1 mouse cellular context compared by ENCODE assay signal in genomic region chr11:80775535-80775934, GRCm38 (mm10).
A peak's percentile ranks its signal among the peaks of the same experiment; 100 is the strongest.
TF ChIP-seq lines count a peak whose summit lies in the region.

No protein-coding gene starts in this region.

TF ChIP-seq in MEL, 35 proteins besides CTCF, POLR2A, EP300 and RAD21 (continued from another document):
- TF ChIP-seq TCF12 (IDR thresholded peaks at IDR 0.05; ENCODE audit: low read depth, low read length): peak; percentile 63
- no peak for TF ChIP-seq HCFC1 (IDR thresholded peaks at IDR 0.05; ENCODE audit: low read depth, low read length)
- no peak for TF ChIP-seq USF2 (IDR thresholded peaks at IDR 0.05; ENCODE audit: borderline replicate concordance in 1 of 2, insufficient read depth in 1 of 2, low read depth in 1 of 2, low read length in 2 of 2)
- TF ChIP-seq KAT2A (conservative IDR thresholded peaks at IDR 0.05; ENCODE audit: low read depth, low read length): no peak
- no peak for TF ChIP-seq ZC3H11A (IDR thresholded peaks at IDR 0.05; ENCODE audit: low read depth, low read length)
- TF ChIP-seq CHD1 (IDR thresholded peaks at IDR 0.05; ENCODE audit: low read depth, low read length): 0 out of 2 replicates have a peak, but pooled peaks have one; percentile 34
- TF ChIP-seq GABPA (IDR thresholded peaks at IDR 0.05; ENCODE audit: low read depth, low read length): no peak
